Mouse (Mus musculus) ES-Bruce4 (cell line): Measurements from ENCODE around the gene Cyp4a10.

Source experiments
- CTCF ChIP-seq: IDR thresholded peaks from one replicate; pipeline ENCODE4 v1.8.1; 2011; ENCODE audit warnings: low read depth, low read length
- EP300 ChIP-seq: IDR thresholded peaks from 2 replicates; pipeline ENCODE4 v1.6.1; 2011; ENCODE audit warnings: low read depth, low read length; ENCODE audit not compliant: insufficient read depth
- POLR2A ChIP-seq: IDR thresholded peaks from one replicate; pipeline ENCODE4 v1.8.1; 2011; ENCODE audit warnings: low read length; ENCODE audit not compliant: insufficient read depth

DNA sequence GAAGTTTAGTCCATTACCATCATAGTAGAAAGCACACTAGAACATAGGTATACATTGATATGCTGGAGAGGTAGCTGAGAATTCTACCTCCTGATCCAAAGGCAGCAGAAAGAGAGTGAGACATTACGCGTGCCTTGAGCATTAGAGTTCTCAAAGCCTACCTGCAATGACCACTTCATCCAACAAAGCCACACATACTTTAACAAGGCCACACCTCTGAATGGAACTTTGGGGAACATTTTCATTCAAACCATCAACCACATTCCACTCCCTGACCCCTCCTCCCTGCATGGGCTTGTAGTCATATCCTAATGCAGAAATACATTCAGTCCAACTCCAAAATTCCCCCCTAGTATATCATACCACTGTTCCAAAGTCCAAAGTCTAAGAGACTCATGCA is 3.7 kb downstream of the Cyp4a10 start:
- TF ChIP-seq CTCF (no peak), POLR2A (no peak), EP300 (no peak)
